Mouse (Mus musculus): ENCODE results near the gene Apoc1.

DNA sequence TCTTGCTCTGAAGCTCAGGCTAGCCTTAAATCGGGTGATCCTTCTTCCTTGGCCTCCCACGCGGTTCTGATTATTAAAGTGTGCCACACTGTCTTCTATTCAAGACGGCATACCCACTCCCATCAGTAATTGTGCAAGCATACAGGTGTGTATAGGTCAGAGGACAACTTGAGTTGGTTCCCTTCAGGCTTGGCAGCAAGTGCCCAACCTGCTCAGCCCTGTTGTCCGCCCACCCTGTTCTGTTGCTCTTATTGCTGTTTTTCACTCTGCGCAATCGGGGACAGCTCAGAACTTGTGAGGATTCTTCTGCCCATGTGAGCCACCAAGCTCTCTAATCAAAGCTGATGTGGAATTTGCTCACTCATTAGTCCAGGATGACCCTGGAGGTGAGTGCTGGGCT is 12.8 kb upstream of the Apoc1 start:
- no peak for TF ChIP-seq CTCF (IDR thresholded peaks at IDR 0.05; ENCODE audit: low read depth)
- no peak for TF ChIP-seq EP300 (optimal IDR thresholded peaks at IDR 0.05)
